Mouse (Mus musculus) macrophage (primary cell): ENCODE results near the gene Mme. TPM values are rescaled to one million over a fixed set of nuclear protein-coding genes. Genes with fewer than 3 reads are reported as not detected.

Experiments
- H3K27ac ChIP-seq: fragments of 350-480 bp; formaldehyde crosslinking; 2 replicates; pipeline ENCODE4 v1.9.0; 2021
- H3K36me3 ChIP-seq: fragments of 350-480 bp; formaldehyde crosslinking; 2 replicates; pipeline ENCODE4 v1.9.0; 2021; ENCODE audit errors: inconsistent target
- H3K4me3 ChIP-seq: fragments of 350-480 bp; formaldehyde crosslinking; 2 replicates; pipeline ENCODE4 v1.9.0; 2021; ENCODE audit errors: inconsistent target
- H3K79me2 ChIP-seq: fragments of 350-480 bp; formaldehyde crosslinking; 2 replicates; pipeline ENCODE4 v1.9.0; 2021; ENCODE audit errors: inconsistent target
- WGBS: methylation state at CpG from one replicate; pipeline ENCODE4 v1.1.7; 2026; ENCODE audit warnings: inconsistent platforms; ENCODE audit not compliant: missing documents; 5-methylcytosine and 5-hydroxymethylcytosine counted together
- polyA plus RNA-seq: library from polyadenylated mRNA; stranded (reverse); fragments of 250-400 nt; gene quantifications from 3 replicates; pipeline ENCODE4 v1.2.4, GENCODE M21; 2018; ENCODE audit warnings: inconsistent platforms

Mme gene
- polyA plus RNA-seq, 1 experiment from 2014 or later, result not detected

GRCm38 (mm10) chr3:63398171-63398570 lies 156.8 kb downstream of the Mme start:
- H3K4me3 ChIP-seq, result no peak overlapping the region
- no peaks in the 10 kb centered on the region for H3K36me3 ChIP-seq
- H3K79me2 ChIP-seq, result no peaks in the 10 kb centered on the region
- no peak overlapping the region for H3K27ac ChIP-seq
- WGBS, result 94% methylated on average over 4 of the region's 4 CpGs

- H3K27ac ChIP-seq, result no peak overlapping the region
- H3K36me3 ChIP-seq, result no peaks in the 10 kb centered on the region
- no peak overlapping the region for H3K4me3 ChIP-seq
- WGBS, result 93% methylated on average over 3 of the region's 3 CpGs
- no peaks in the 10 kb centered on the region for H3K79me2 ChIP-seq
Observed at GRCm38 (mm10) chr3:63406438-63406837, 165.1 kb downstream of the Mme start.

- no peaks in the 10 kb centered on the region for H3K36me3 ChIP-seq
- no peak overlapping the region for H3K4me3 ChIP-seq
- 89% methylated on average over 4 of the region's 4 CpGs for whole genome bisulfite sequencing
- no peaks in the 10 kb centered on the region for H3K79me2 ChIP-seq
- no peak overlapping the region for H3K27ac ChIP-seq
Observed at GRCm38 (mm10) chr3:63411006-63411405, 169.7 kb downstream of the Mme start.

GRCm38 (mm10) chr3:63412220-63412937 lies 171.0 kb downstream of the Mme start:
- no peaks in the 10 kb centered on the region for H3K79me2 ChIP-seq
- H3K27ac ChIP-seq, result no peak overlapping the region
- whole genome bisulfite sequencing, result 82% methylated on average over 6 of the region's 6 CpGs

GRCm38 (mm10) chr3:63413046-63413911 lies 171.9 kb downstream of the Mme start:
- Histone ChIP-seq H3K79me2 (no peaks in the 10 kb centered on the region), H3K4me3 (no peak overlapping the region), H3K27ac (no peak overlapping the region), H3K36me3 (no peaks in the 10 kb centered on the region)
- WGBS, result 79% methylated on average over 6 of the region's 6 CpGs

More at GRCm38 (mm10) chr3:63412220-63412937, 171.0 kb downstream of the Mme start:
- Histone ChIP-seq H3K36me3 (no peaks in the 10 kb centered on the region), H3K4me3 (no peak overlapping the region)

GRCm38 (mm10) chr3:63417284-63417683 lies 175.9 kb downstream of the Mme start:
- Histone ChIP-seq H3K4me3 (no peak overlapping the region), H3K36me3 (no peaks in the 10 kb centered on the region), H3K27ac (no peak overlapping the region), H3K79me2 (no peaks in the 10 kb centered on the region)
- 79% methylated on average over 1 of the region's 1 CpGs for WGBS

- Histone ChIP-seq H3K4me3 (no peak overlapping the region), H3K79me2 (no peaks in the 10 kb centered on the region), H3K27ac (no peak overlapping the region), H3K36me3 (no peaks in the 10 kb centered on the region)
Observed at GRCm38 (mm10) chr3:63417758-63418157, 176.4 kb downstream of the Mme start.

- no peak overlapping the region for H3K27ac ChIP-seq
- H3K4me3 ChIP-seq, result no peak overlapping the region
- H3K36me3 ChIP-seq, result no peaks in the 10 kb centered on the region
- no peaks in the 10 kb centered on the region for H3K79me2 ChIP-seq
Observed at GRCm38 (mm10) chr3:63423552-63423951, 182.2 kb downstream of the Mme start.

Other genes with a start within 250 kb of the Mme start
- not detected in 3 replicates for gene Gm34302, start 242.3 kb downstream of the Mme start, polyA plus RNA-seq